Mouse (Mus musculus) myocyte (in vitro differentiated cells): ENCODE data around the gene Calhm5. TPM values are rescaled to one million over a fixed set of nuclear protein-coding genes. Genes with fewer than 3 reads are reported as not detected.

Experiments used
- H3K27me3 ChIP-seq: one replicate; pipeline ENCODE4 v1.6.1; 2011; ENCODE audit not compliant: control insufficient read depth, insufficient read depth, insufficient read length
- H3K36me3 ChIP-seq: one replicate; pipeline ENCODE4 v1.6.1; 2011; ENCODE audit not compliant: control insufficient read depth, insufficient read depth
- H3K4me2 ChIP-seq: one replicate; pipeline ENCODE4 v1.6.1; 2011; ENCODE audit warnings: low read depth, control low read depth
- H3K4me3 ChIP-seq: one replicate; pipeline ENCODE4 v1.5.1; 2011; ENCODE audit warnings: mild to moderate bottlenecking, control low read depth, moderate library complexity
- H3K79me2 ChIP-seq: one replicate; pipeline ENCODE4 v1.6.1; 2011; ENCODE audit not compliant: control insufficient read depth, insufficient read depth
- H3ac ChIP-seq: one replicate; pipeline ENCODE4 v1.6.1; 2011; ENCODE audit not compliant: control insufficient read depth, insufficient read length
- CEBPB ChIP-seq: IDR thresholded peaks from 2 replicates; pipeline ENCODE4 v1.6.1; 2011; ENCODE audit warnings: mild to moderate bottlenecking, moderate library complexity; ENCODE audit not compliant: poor library complexity, insufficient read depth, severe bottlenecking
- E2F4 ChIP-seq: IDR thresholded peaks from one replicate; pipeline ENCODE4 v1.6.1; 2011; ENCODE audit warnings: mild to moderate bottlenecking, control low read depth, moderate library complexity; ENCODE audit not compliant: insufficient read depth
- MAX ChIP-seq: IDR thresholded peaks from one replicate; pipeline ENCODE4 v1.6.1; 2011; ENCODE audit warnings: low read depth, mild to moderate bottlenecking, control low read depth
- MYOD1 ChIP-seq, 3 experiments: IDR thresholded peaks; one replicate each; pipeline ENCODE4 v1.6.1; 2011; ENCODE audit warnings: control low read depth in 2 of 3, low read depth in 2 of 3, mild to moderate bottlenecking in 2 of 3, moderate library complexity in 1 of 3; ENCODE audit not compliant: insufficient read length in 2 of 3, control insufficient read depth in 1 of 3
- MYOG ChIP-seq, 3 experiments: IDR thresholded peaks; one replicate each; pipeline ENCODE4 v1.6.1; 2011; ENCODE audit warnings: control low read depth in 2 of 3, low read depth in 2 of 3, mild to moderate bottlenecking in 2 of 3; ENCODE audit not compliant: insufficient read length in 2 of 3, control insufficient read depth in 1 of 3, insufficient read depth in 1 of 3
- POLR2A ChIP-seq: IDR thresholded peaks from one replicate; pipeline ENCODE4 v1.6.1; 2011; ENCODE audit warnings: low read depth, mild to moderate bottlenecking, control low read depth, moderate library complexity; ENCODE audit not compliant: insufficient read length
- POLR2AphosphoS2 ChIP-seq: IDR thresholded peaks from one replicate; pipeline ENCODE4 v1.6.1; 2011; ENCODE audit warnings: low read depth, control low read depth; ENCODE audit not compliant: insufficient read length
- REST ChIP-seq: IDR thresholded peaks from one replicate; pipeline ENCODE4 v1.6.1; 2011; ENCODE audit warnings: mild to moderate bottlenecking, control low read depth, moderate library complexity; ENCODE audit not compliant: insufficient read depth, insufficient read length
- SRF ChIP-seq: IDR thresholded peaks from one replicate; pipeline ENCODE4 v1.6.1; 2011; ENCODE audit warnings: low read depth; ENCODE audit not compliant: control insufficient read depth, insufficient read length
- TCF12 ChIP-seq: IDR thresholded peaks from one replicate; pipeline ENCODE4 v1.6.1; 2011; ENCODE audit warnings: mild to moderate bottlenecking, control low read depth; ENCODE audit not compliant: poor library complexity, insufficient read depth, severe bottlenecking
- TCF3 ChIP-seq: IDR thresholded peaks from one replicate; pipeline ENCODE4 v1.6.1; 2011; ENCODE audit warnings: low read depth, control low read depth; ENCODE audit not compliant: insufficient read length
- USF1 ChIP-seq: IDR thresholded peaks from one replicate; pipeline ENCODE4 v1.6.1; 2011; ENCODE audit warnings: low read depth, mild to moderate bottlenecking, control low read depth, moderate library complexity
- polyA plus RNA-seq: library from polyadenylated mRNA; unstranded; fragments of >200 nt; fragmentation: generic; extraction: Trizol; gene quantifications from one replicate; pipeline ENCODE4 v1.2.1, GENCODE M21; 2012; ENCODE audit warnings: missing spikeins

Calhm5 gene
- polyA plus RNA-seq, 1 experiment: 0.08 TPM

- H3K79me2 ChIP-seq: no peaks in the 10 kb centered on the region
- H3K36me3 ChIP-seq: no peaks in the 10 kb centered on the region
- no peaks in the 10 kb centered on the region for H3K27me3 ChIP-seq
- H3ac ChIP-seq: no peak overlapping the region
- no peak overlapping the region for H3K4me2 ChIP-seq
- no peak for TF ChIP-seq REST
- H3K4me3 ChIP-seq: no peak overlapping the region
Measured at GRCm38 (mm10) chr10:34117131-34117530, 20.8 kb upstream of the Calhm5 start.

GRCm38 (mm10) chr10:34111964-34112738 lies 15.8 kb upstream of the Calhm5 start:
- Histone ChIP-seq H3K27me3 (no peaks in the 10 kb centered on the region), H3K4me3 (no peak overlapping the region), H3K4me2 (no peak overlapping the region), H3ac (no peak overlapping the region), H3K79me2 (no peaks in the 10 kb centered on the region), H3K36me3 (no peaks in the 10 kb centered on the region)
- TF ChIP-seq SRF (no peak), E2F4 (no peak), POLR2A (no peak), MAX (no peak), TCF3 (no peak), REST (no peak), MYOG (IDR thresholded peaks at IDR 0.05; ENCODE audit: control insufficient read depth in 1 of 3, insufficient read depth in 1 of 3, insufficient read length in 2 of 3, low read depth in 2 of 3) (no peak)

DNA sequence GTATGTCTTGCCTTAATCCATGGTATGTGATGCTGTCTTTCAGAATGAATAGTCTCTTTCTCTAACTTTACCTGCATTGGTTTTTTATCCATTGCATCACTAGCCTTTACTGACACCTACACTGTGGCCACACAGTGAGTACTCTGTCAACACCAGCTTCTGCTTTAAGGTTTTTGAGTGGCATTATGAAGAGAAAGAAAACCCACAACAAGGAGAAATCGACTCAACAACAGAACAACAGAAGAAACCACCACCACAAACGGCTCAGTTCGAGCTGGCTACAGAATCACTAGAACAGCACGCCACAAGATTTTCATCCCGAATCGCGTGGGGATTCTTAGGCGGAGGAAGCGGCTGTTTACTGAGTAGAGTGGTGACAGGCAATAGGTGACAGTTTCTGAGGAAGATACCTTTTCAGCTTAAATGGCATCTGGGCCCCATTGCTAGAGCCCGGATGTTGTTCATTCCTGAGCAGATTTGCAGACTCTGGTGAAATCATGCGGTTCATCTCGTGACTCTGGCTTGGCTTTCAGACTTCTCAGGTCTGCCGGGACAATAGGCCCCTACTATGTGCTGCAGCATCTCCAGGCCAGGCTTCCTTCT lies 14.6 kb upstream of the Calhm5 start:
- Histone ChIP-seq H3K4me2 (no peak overlapping the region), H3K36me3 (no peaks in the 10 kb centered on the region), H3K27me3 (no peaks in the 10 kb centered on the region), H3K79me2 (no peaks in the 10 kb centered on the region), H3ac (no peak overlapping the region), H3K4me3 (no peak overlapping the region)
- TF ChIP-seq TCF12 (no peak), E2F4 (no peak)

- peak overlapping the region; percentile 7 for H3K4me3 ChIP-seq
- no peaks in the 10 kb centered on the region for H3K36me3 ChIP-seq
- no peaks in the 10 kb centered on the region for H3K27me3 ChIP-seq
- no peak for TF ChIP-seq MYOD1 (IDR thresholded peaks at IDR 0.05; ENCODE audit: control insufficient read depth in 1 of 3, insufficient read length in 2 of 3, low read depth in 2 of 3)
- no peak for TF ChIP-seq TCF3
- no peak for TF ChIP-seq SRF
- no peak for TF ChIP-seq MYOG (IDR thresholded peaks at IDR 0.05; ENCODE audit: control insufficient read depth in 1 of 3, insufficient read depth in 1 of 3, insufficient read length in 2 of 3, low read depth in 2 of 3)
- no peak for TF ChIP-seq MAX
- TF ChIP-seq POLR2AphosphoS2: no peak
- no peak for TF ChIP-seq CEBPB
- no peak for TF ChIP-seq E2F4
- TF ChIP-seq TCF12: no peak
- TF ChIP-seq USF1: no peak
- no peak for TF ChIP-seq POLR2A
- no peak for TF ChIP-seq REST
- H3K4me2 ChIP-seq: peak overlapping the region; percentile 73
- H3ac ChIP-seq: no peak overlapping the region
- no peaks in the 10 kb centered on the region for H3K79me2 ChIP-seq
Measured at GRCm38 (mm10) chr10:34095964-34096363, 355 bp downstream of the Calhm5 start.

- H3K4me3 ChIP-seq: no peak overlapping the region
- TF ChIP-seq REST (no peak), USF1 (no peak), MYOD1 (IDR thresholded peaks at IDR 0.05; ENCODE audit: control insufficient read depth in 1 of 3, insufficient read length in 2 of 3, low read depth in 2 of 3) (no peak), POLR2A (no peak), POLR2AphosphoS2 (no peak), SRF (no peak), MAX (no peak), TCF12 (no peak), E2F4 (no peak), CEBPB (no peak)
Measured at GRCm38 (mm10) chr10:34095147-34095546, 1.2 kb downstream of the Calhm5 start.

More at GRCm38 (mm10) chr10:34095147-34095546, 1.2 kb downstream of the Calhm5 start:
- Histone ChIP-seq H3K36me3 (no peaks in the 10 kb centered on the region), H3K4me2 (peak overlapping the region; percentile 73), H3K27me3 (no peaks in the 10 kb centered on the region), H3ac (no peak overlapping the region), H3K79me2 (no peaks in the 10 kb centered on the region)
